Mouse (Mus musculus): Measurements from ENCODE around the gene Ubxn11. TPM values are rescaled to one million over a fixed set of nuclear protein-coding genes. Genes with fewer than 3 reads are reported as not detected.
"Not testable (repeated sequence)": the region's sequence is repeated elsewhere in the genome, so short reads cannot be mapped to it uniquely, and the experiment has no call there.

The Ubxn11 gene
- total RNA-seq, 4 experiments from 2014 or later: 1.5 to 3.5 (median 2.5) TPM

DNA sequence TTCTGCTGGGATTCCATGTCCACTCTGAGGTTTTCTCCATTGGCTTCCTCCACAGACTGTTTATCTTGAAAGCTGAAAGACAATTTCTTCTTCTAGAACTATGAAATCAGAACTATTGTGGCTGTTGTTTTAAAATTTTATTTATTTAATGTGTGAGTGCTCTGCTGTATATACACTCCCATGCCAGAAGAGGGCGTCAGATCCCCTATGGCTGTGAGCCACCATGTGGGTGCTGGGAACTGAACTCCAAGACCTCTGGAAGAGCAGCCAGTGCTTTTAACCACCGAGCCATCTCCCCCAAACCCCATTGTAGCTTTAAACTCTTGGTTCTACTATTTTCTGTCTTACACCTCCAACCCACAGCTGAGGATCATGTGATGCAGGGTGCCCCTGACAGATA lies 36.5 kb downstream of the Ubxn11 start:
- no peak for DNase-seq (ENCODE audit: low spot score)

DNA sequence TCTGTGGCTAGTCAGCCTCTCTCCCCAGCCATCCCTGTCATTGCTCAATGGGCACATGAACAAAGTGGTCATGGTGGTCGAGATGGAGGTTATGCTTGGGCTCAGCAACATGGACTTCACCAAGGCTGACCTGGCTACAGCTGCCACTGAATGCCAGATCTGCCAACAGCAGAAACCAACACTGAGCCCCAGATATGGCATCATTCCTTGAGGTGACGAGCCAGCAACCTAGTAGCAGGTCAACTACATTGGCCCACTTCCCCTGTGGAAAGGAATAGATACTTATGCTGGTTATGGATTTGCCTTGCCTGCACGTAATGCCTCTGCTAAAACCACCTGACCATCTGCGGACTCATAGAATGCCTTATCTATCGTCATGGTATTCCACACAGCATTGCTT lies 41.9 kb downstream of the Ubxn11 start:
- not testable (repeated sequence) for DNase-seq (ENCODE audit: low spot score)

DNA sequence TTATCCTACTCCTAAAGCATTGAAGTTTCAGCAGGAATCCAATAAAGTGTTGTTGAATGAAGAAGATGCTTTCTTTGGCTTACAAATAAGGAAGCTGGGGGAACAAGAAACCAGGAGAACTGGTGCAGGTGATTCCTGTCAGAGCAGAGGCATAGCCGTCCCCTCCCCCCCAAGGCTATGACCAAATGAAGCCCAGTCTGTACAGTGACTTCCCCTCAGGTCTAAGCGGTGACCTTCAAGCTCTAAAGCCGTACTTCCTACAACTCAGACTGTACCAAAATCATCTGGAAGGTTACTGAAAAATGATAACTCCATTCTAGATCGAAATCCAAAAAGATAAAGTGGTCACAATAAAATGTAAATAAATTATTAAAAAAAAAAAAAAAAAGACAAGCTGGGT lies 47.0 kb downstream of the Ubxn11 start:
- DNase-seq (ENCODE audit: low spot score): no peak

DNA sequence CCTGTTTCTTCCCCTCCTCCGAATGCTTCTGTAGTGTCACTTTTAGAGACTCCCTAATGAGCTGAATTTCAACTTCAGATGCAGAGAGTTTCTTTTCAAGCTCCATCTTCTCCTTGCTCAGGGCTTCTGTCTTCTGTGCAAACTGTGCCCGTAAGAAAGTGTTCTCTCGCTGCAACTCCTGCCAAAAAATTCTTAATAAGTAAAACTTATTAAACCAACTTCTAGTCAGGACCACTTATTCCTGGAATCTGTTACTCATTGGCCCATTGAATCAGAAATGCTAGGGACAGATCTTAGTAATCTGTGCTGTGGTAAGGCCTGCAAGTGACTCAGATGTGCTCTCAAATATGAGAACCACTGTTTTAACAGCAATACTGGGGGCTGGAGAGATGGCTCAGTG lies 49.7 kb downstream of the Ubxn11 start:
- no peak for DNase-seq (ENCODE audit: low spot score)

DNA sequence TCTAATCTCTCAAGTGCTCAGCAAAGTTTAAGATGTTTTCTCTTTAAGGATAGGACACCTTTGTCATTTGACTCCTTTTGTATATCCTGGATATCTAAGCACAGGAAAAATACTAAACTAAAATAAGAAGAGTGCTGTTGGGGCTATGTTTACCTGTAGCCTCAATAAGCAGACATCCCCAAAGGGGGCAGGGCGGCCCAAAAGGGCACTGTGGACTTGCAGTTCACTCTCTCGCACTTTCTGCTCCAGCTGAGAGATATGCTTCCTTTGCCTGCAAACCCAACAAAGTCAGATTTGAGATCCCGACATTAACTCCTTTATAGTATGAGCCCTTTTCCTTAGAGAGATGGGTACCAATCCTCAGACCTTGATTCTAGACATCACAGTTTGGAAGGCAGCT lies 51.3 kb downstream of the Ubxn11 start:
- no peak for DNase-seq (ENCODE audit: low spot score)

DNA sequence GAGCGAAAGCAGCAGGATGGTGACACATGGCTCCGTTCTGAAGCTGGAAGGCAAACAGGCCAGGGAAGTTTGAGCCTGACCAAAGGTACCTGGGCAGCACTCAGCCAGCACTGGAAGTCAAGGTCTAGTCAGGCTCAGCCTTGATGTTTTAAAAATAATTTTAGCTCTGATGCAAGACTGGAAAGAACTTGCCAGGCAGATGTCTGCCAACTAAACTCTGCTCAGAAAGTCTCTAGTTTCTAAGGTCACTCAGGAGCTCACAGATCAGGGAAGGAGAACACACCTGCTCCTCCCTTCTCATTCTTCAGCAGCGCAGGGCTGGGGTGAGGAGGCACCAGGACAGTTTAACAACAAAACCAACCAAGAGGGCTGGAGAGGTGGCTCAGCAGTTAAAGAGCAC lies 52.0 kb downstream of the Ubxn11 start:
- peak; percentile 46 for DNase-seq (ENCODE audit: low spot score)

DNA sequence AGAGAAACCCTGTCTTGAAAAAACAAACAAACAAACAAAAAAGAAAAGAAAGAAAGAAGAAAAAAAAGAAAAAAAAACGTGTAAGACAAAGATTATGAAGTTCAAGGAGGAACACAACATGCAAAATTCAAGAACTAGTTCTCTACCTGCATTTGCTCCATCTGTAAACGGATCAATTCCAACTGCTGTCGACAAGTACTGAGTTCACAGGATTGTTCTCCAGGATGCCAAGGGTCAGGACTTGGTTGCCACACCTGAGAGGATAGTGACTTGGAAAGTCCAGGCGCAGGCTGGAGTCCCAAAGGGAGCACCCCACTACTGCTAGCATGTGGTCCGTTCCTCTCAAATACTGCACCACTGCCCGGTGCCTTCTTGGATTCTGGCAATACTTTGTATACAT lies 53.2 kb downstream of the Ubxn11 start:
- no peak for DNase-seq (ENCODE audit: low spot score)

DNA sequence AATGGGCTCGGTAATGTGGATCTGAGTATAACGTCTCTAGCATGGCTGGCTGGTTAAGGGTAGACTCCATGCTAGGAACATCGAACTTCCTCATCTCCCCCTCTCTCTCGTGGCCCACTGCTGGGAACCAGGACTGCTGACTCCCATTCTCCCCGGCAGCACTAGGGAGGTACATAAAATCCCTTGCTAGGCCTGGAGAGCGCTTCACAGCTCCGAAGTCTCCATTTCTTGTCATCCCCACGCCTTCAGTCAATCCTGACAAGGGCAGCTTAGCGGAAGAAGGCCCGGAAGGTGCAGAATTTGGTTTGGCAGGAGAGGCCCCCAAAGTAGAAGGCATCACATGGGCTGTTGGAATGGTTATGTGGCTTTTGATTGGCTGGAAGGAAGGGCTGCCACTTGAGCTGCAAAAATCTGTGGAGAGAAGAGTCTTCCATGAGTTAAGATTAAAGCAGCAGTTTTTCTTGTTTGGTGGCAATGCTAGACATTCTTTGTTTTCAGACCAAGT lies 53.6 kb downstream of the Ubxn11 start:
- DNase-seq (ENCODE audit: low spot score): no peak

DNA sequence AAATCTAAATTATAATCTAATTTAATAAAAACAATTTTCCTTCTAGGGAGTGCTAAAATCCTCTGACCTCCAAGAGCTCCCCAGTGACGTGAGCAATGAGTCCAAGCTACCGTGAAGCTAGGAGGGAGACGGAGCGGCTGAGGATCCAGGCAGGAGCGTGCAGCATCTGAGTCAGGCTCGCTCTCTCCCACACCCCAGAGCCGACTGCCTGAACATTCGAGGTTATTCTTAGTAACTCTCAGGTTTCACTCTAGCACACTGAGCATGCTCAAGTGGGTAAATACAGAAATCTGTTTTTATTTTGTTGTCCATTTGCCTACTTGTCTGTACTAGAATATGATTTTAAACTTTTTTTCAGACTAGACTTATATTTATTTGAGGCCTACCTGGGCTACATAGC lies 54.4 kb downstream of the Ubxn11 start:
- peak; percentile 31 for DNase-seq (ENCODE audit: low spot score)

DNA sequence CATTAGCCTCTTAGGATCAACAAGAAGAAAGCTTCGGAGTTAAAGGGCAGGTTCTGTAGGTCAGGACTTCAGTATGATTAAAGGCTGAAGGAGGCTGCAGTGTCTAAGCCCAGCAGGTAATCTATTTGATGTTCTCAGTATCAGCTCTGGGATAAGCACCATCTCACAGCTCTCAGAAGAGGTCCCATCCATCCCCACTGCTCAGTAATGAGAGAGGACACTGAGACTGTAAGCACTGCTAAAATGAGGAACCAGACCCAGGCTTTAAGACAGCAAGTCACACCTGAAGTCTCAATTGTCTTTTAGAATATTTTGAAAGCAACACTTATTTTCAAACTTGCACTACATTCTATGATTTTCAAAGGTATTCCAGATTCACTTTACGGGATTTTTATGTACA lies 55.2 kb downstream of the Ubxn11 start:
- DNase-seq (ENCODE audit: low spot score): no peak

DNA sequence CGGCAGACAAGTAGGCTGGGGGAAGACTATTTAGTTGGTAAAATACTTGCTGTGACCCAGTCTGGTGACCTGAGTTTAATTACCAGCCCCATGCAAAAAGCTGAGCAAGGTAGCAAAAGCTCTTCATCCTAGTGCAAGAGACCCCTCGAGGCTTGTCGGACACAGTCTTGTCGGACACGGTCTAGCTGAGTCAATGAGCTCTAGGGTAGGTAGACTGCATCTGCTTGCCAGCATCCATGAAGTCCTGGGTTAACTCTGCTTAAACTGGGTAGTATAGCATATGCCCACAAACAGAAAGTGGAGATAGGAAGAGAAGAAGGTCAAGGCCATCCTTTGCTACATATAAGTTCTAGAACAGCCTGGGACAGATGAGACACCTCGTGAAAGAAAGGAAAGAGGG lies 56.4 kb downstream of the Ubxn11 start:
- DNase-seq (ENCODE audit: low spot score): no peak

DNA sequence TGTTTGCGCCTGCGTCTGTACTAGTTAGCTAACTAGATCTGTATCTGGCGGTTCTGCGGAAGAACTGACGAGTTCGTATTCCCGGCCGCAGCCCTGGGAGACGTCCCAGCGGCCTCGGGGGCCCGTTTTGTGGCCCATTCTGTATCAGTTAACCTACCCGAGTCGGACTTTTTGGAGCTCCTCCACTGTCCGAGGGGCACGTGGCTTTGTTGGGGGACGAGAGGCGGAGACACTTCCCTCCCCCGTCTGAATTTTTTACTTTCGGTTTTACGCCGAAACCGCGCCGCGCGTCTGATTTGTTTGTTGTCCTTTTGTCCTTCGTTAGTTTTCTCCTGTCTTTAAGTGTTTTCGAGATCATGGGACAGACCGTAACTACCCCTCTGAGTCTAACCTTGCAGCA lies 57.7 kb downstream of the Ubxn11 start:
- DNase-seq (ENCODE audit: low spot score): peak; percentile 60

DNA sequence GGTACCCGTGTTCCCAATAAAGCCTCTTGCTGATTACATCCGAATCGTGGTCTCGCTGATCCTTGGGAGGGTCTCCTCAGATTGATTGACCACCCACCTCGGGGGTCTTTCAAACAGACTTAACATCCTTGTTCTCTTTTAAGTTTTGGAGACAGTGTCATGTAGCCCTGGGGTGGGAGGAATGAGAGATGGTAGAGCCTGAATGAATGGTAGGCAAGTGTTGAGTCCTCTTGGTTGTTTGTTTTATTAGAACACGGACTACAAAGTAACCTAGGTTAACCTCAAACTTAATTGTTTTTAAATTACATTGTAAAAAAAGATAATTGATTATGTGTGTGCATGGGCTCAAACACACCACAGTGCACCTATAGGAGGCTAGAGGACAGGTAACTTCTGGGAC lies 62.2 kb downstream of the Ubxn11 start:
- DNase-seq (ENCODE audit: low spot score): no peak

DNA sequence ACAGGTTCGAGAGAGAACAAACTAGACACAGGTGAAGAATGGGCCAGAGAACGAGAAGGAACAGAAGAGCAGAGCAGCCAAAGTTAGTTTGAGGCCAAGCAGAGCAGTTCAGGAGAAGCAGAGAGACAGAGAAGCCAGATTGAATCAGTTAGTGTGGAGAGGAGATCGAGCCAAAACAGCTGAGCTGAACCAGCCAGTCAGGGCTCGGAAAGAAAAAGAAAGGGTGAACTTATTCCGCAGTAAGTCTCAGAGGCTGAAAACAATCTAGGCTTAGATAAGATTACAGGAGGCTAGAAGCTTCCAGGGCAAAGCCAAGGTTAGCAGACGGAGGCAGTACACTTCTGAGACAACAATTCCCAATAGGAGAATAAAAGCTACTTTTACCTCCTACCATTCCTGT lies 62.7 kb downstream of the Ubxn11 start:
- DNase-seq (ENCODE audit: low spot score): peak; percentile 40

DNA sequence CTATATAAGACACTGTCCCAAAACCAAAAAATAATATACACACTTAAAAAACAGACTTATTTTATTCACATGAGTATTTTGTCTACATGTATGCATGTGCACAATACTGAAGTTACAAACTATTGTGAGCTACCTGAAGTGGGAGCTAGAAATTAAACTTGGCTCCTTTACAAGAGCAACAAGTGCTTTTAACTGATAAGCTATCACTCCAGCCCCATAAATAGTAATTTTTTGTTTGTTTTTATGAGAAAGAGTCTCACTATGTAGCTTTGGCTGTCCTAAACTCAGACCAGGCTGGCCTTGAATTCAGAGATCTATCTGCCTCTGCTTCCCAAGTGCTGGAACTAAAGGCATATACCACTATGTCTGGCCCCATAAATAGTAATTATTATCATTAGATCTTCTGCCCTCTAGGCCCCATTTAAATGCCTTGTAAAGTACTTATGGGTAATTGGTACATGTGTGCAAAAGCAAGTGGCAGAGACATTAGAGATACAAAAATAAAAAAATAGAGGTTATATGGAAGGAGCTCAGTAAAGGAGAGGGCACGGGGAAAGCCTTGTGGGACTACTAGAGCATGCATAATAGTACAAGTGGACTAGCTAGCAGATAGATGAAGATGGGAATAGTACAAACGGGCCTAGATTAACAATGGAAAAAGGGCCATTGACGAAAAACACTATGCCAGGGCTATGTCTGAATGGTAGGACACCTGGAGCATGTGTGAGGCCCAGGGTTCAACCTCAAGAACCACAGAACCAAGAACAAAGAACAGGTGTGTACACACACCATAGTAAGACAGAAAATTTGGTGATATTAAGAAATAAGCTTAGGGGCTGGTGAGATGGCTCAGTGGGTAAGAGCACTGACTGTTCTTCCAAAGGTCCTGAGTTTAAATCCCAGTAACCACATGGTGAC lies 63.4 kb downstream of the Ubxn11 start:
- DNase-seq (ENCODE audit: low spot score): no peak

DNA sequence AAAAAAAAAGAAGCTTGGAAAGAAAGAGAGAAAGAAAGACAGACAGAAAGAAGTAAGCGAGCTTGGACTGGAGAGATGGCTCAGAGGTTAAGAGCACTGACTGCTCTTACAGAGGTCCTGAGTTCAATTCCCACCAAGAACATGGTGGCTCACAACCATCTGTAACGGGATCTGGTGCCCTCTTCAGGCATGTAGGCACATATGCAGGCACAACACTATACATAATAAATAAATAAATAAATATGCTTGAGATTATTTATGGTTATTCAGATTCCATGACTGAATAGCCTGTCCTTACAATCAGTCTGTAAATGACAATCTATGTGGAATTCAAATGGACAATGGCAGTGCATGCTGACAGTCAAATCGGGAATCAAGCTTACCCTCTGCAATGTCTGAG lies 64.5 kb downstream of the Ubxn11 start:
- DNase-seq (ENCODE audit: low spot score): no peak

DNA sequence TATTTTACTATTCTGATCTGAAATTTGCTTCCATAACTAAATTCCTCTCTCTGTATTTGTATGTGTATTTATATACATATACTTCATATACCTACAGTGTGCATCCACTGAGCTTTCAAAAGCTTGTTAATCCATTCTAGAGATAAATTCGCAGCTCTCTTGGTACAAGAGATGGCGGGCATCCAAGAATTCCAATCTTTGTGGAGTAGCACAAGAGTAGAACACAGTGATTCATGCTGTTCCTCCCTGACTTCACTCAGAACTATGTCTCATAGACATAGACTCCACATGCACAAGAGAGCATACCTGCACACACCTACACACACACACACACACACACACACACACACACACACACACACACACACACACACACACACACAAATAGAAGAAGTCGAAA lies 70.0 kb downstream of the Ubxn11 start:
- no peak for DNase-seq (ENCODE audit: low spot score)

Other genes starting within 250 kb of the Ubxn11 start
- gene Rps6ka1, start 214.8 kb upstream of the Ubxn11 start, total RNA-seq (2022): 1 to 10 TPM; 4.0 to 6.5 (median 4.7) TPM
- 100 to 1,000 TPM; 101 to 125 (median 116) TPM for gene Hmgn2, start 133.9 kb upstream of the Ubxn11 start, total RNA-seq (2022)
- gene Dhdds, start 101.7 kb upstream of the Ubxn11 start, total RNA-seq (2022): 10 to 100 TPM; 33.6 to 44.8 (median 36.3) TPM
- gene Lin28a, start 83.7 kb upstream of the Ubxn11 start, total RNA-seq (2022): not detected
- not detected for gene Zfp683, start 48.7 kb upstream of the Ubxn11 start, total RNA-seq (2022)
- under 1 TPM in 1 of 4 experiments, not detected in 3; 0.50 TPM for gene Crybg2, start 41.8 kb upstream of the Ubxn11 start, total RNA-seq (2022)
- gene Cd52, start 7.5 kb upstream of the Ubxn11 start, total RNA-seq (2022): 1 to 10 TPM; 1.6 to 4.8 (median 2.7) TPM
- gene Sh3bgrl3, start 26.2 kb downstream of the Ubxn11 start, total RNA-seq (2022): 10 to 100 TPM; 31.3 to 41.3 (median 35.0) TPM
- 10 to 100 TPM; 58.4 to 62.7 (median 60.5) TPM for gene Cep85, start 84.5 kb downstream of the Ubxn11 start, total RNA-seq (2022)
- not detected for gene Gm7534, start 100.4 kb downstream of the Ubxn11 start, total RNA-seq (2022)
- gene Catsper4, start 124.8 kb downstream of the Ubxn11 start, total RNA-seq (2022): under 1 TPM in 1 of 4 experiments, not detected in 3; 0.14 TPM
- gene Cnksr1, start 135.8 kb downstream of the Ubxn11 start, total RNA-seq (2022): 1 to 10 TPM; 7.5 to 9.2 (median 8.5) TPM
- not detected for gene E130218I03Rik, start 141.1 kb downstream of the Ubxn11 start, total RNA-seq (2022)
- gene Zfp593, start 143.0 kb downstream of the Ubxn11 start, total RNA-seq (2022): 1 to 10 TPM; 3.8 to 4.3 (median 4.0) TPM
- gene Gm30191, start 144.4 kb downstream of the Ubxn11 start, total RNA-seq (2022): not detected
- gene Grrp1, start 151.5 kb downstream of the Ubxn11 start, total RNA-seq (2022): 1 to 10 TPM; 6.1 to 8.0 (median 7.3) TPM
- 1 to 10 TPM; 6.2 to 7.6 (median 6.7) TPM for gene Pdik1l, start 185.3 kb downstream of the Ubxn11 start, total RNA-seq (2022)
- 100 to 1,000 TPM; 164 to 261 (median 195) TPM for gene Trim63, start 212.6 kb downstream of the Ubxn11 start, total RNA-seq (2022)
- gene Slc30a2, start 240.6 kb downstream of the Ubxn11 start, total RNA-seq (2022): under 1 TPM; 0.32 to 0.94 (median 0.55) TPM

Measured in heart, adult 8-10 months (tissue).